10 mouse cellular contexts compared by ENCODE assay signal in the genomic region with DNA sequence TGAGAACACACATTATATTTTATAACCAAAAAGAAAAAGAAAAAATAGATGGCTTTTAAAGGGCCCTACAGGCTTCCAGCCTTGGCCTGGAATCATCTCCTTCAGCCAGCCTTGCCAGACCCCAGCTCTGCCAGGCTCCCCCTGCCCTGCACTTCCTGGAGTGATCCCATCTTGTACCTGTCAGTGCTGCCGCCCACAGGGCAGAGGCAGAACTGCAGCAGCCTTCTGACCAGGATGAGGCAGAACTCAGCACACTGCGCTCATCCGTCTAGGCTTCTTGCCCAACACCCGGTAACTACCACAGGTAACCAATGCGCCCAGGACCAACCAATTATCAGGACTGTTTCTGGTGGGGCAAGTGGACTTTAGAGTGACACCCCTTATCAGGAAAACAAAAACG. TPM values are rescaled to one million over a fixed set of nuclear protein-coding genes. Genes with fewer than 3 reads are reported as not detected.
DNase-seq lines count a peak whose midpoint lies in the region; ATAC-seq and TF ChIP-seq lines count a peak whose summit lies in the region.
"Had no signal": no experiment of that assay in that cellular context is flagged by ENCODE, and none has a peak within 500 bp of the region (broad histone marks: within the 10 kb centered on the region; RNA-seq: fewer than 3 reads in every experiment).

No protein-coding gene starts in this region.

- no peak overlapping the region for H3K27ac ChIP-seq in forebrain, embryonic 10.5 days
- H3K27ac ChIP-seq in forebrain, embryonic 15.5 days (replicated peaks) = no peak overlapping the region
- H3K27ac ChIP-seq in spleen, adult 2 months (ENCODE audit: insufficient read depth, low read length) = no peak overlapping the region
- H3K27ac ChIP-seq in cortical plate, adult 2 months (ENCODE audit: insufficient read depth, low read length) = no peak overlapping the region
- H3K27ac ChIP-seq in testis, adult 2 months (ENCODE audit: control insufficient read depth, insufficient read depth, low read depth, low read length) = no peak overlapping the region

- peaks cover 31% of the 10 kb centered on the region for H3K4me1 ChIP-seq in forebrain, embryonic 10.5 days
- H3K4me1 ChIP-seq in forebrain, embryonic 15.5 days = peaks cover 12% of the 10 kb centered on the region
- H3K4me1 ChIP-seq in spleen, adult 2 months (ENCODE audit: control insufficient read depth, insufficient read depth, insufficient read length) = no peaks in the 10 kb centered on the region
- peaks cover 12% of the 10 kb centered on the region for H3K4me1 ChIP-seq in cortical plate, adult 2 months (ENCODE audit: control insufficient read depth, insufficient read depth, low read length)
- no peaks in the 10 kb centered on the region for H3K4me1 ChIP-seq in testis, adult 2 months (ENCODE audit: control insufficient read depth, insufficient read depth, low read length)

- DNase-seq in forebrain, embryonic 10.5 days (ENCODE audit: extremely low spot score, low spot score) = peak; percentile 42
- DNase-seq in spleen, adult 2 months (ENCODE audit: low read depth in 1 of 2, low spot score in 2 of 2) = no peak
- no peak for DNase-seq in spleen, postnatal 4 days (ENCODE audit: low spot score in 2 of 2)
- DNase-seq in heart, postnatal 4 days = peak; percentile 70
- DNase-seq in lung, postnatal 10 days = peak; percentile 67

- no peak overlapping the region for H3K4me2 ChIP-seq in forebrain, embryonic 15.5 days (replicated peaks)

- WGBS in forebrain, embryonic 10.5 days = 52% methylated on average over 6 of the region's 6 CpGs
- WGBS in forebrain, embryonic 15.5 days = 52% methylated on average over 6 of the region's 6 CpGs
- WGBS in spleen, adult 2 months = 46% methylated on average over 6 of the region's 6 CpGs

- no peaks in the 10 kb centered on the region for H3K9me3 ChIP-seq in forebrain, embryonic 10.5 days
- H3K9me3 ChIP-seq in forebrain, embryonic 15.5 days = no peaks in the 10 kb centered on the region

- ATAC-seq in forebrain, embryonic 15.5 days (replicated peaks) = no peak

- H3K36me3 ChIP-seq in forebrain, embryonic 10.5 days (replicated peaks) = no peaks in the 10 kb centered on the region
- H3K36me3 ChIP-seq in forebrain, embryonic 15.5 days = no peaks in the 10 kb centered on the region
- H3K36me3 ChIP-seq in spleen, adult 2 months (ENCODE audit: control insufficient read depth, insufficient read depth, low read length) = no peaks in the 10 kb centered on the region
- H3K36me3 ChIP-seq in testis, adult 2 months (ENCODE audit: control insufficient read depth, insufficient read depth, low read length) = no peaks in the 10 kb centered on the region

- H3K27me3 ChIP-seq in forebrain, embryonic 10.5 days (ENCODE audit: poor library complexity, severe bottlenecking) = peaks cover 20% of the 10 kb centered on the region
- peaks cover 8% of the 10 kb centered on the region for H3K27me3 ChIP-seq in forebrain, embryonic 15.5 days
- no peaks in the 10 kb centered on the region for H3K27me3 ChIP-seq in spleen, adult 2 months (ENCODE audit: control insufficient read depth, insufficient read depth, low read length)
- no peaks in the 10 kb centered on the region for H3K27me3 ChIP-seq in testis, adult 2 months (ENCODE audit: control insufficient read depth, insufficient read depth, low read length)

- TF ChIP-seq POLR2A in spleen, adult 2 months (IDR thresholded peaks at IDR 0.05; ENCODE audit: low read depth, low read length) = no peak
- TF ChIP-seq POLR2A in cortical plate, adult 2 months (IDR thresholded peaks at IDR 0.05; ENCODE audit: extremely low read depth, insufficient read depth, low read length) = no peak
- TF ChIP-seq POLR2A in testis, adult 2 months (IDR thresholded peaks at IDR 0.05; ENCODE audit: control insufficient read depth, low read depth, low read length) = no peak

- no peak overlapping the region for H3K9ac ChIP-seq in forebrain, embryonic 15.5 days (replicated peaks)

- TF ChIP-seq CTCF in spleen, adult 2 months (IDR thresholded peaks at IDR 0.05; ENCODE audit: extremely low read depth, insufficient read depth, insufficient read length, insufficient replicate concordance) = peak; percentile 59; the same call in 1 of the 2 replicates
- TF ChIP-seq CTCF in cortical plate, adult 2 months (IDR thresholded peaks at IDR 0.05; ENCODE audit: extremely low read depth, insufficient read depth, low read length) = peak; percentile 78
- peak; percentile 92 for TF ChIP-seq CTCF in testis, adult 2 months (IDR thresholded peaks at IDR 0.05; ENCODE audit: control insufficient read depth, insufficient read depth, insufficient replicate concordance, low read depth, low read length)

- H3K4me3 ChIP-seq in forebrain, embryonic 10.5 days = no peak overlapping the region
- H3K4me3 ChIP-seq in forebrain, embryonic 15.5 days = no peak overlapping the region
- H3K4me3 ChIP-seq in spleen, adult 2 months (ENCODE audit: extremely low read depth, insufficient read depth, insufficient read length) = no peak overlapping the region
- no peak overlapping the region for H3K4me3 ChIP-seq in cortical plate, adult 2 months (ENCODE audit: insufficient read depth, low read length)
- no peak overlapping the region for H3K4me3 ChIP-seq in testis, adult 2 months (ENCODE audit: control insufficient read depth, low read depth, low read length)

RNA-seq across cellular contexts. Expression of a gene that starts 22.0 kb away (rescaled TPM):
- polyA plus RNA-seq in forebrain, embryonic 10.5 days (2016; fragmentation: Nextera tagmentation; extraction: Ambion mirVana) = 0.74 and 0.77 TPM in 2 replicates
- polyA plus RNA-seq in forebrain, embryonic 15.5 days (2015; fragmentation: Nextera tagmentation; extraction: Ambion mirVana) = 32.4 and 38.4 TPM in 2 replicates
- 6.7 and 8.1 TPM in 2 replicates for polyA plus RNA-seq in spleen, adult 2 months (2012; rRNA removed)
- 465 and 476 TPM in 2 replicates for polyA plus RNA-seq in cortical plate, adult 2 months (2012; rRNA removed)
- total RNA-seq in heart, postnatal 4 days (2021) = 1 to 10 TPM; 2.9 to 3.0 TPM
- polyA plus RNA-seq in testis, adult 2 months (2012; rRNA removed) = 6.8 and 7.3 TPM in 2 replicates
- total RNA-seq: hematopoietic stem cell, adult 5-6 weeks; neutrophil, adult 5-6 weeks had no signal

Comparison
In these comparisons a context has a peak if more than half of its experiments do, and no peak if none do; other contexts are left out.
1. DNase-seq: peak in forebrain, embryonic 10.5 days (single experiment), heart, postnatal 4 days (single experiment) and lung, postnatal 10 days (single experiment); none in spleen, adult 2 months (0 of 2) and spleen, postnatal 4 days (0 of 2).
2. RNA of a gene that starts 22.0 kb away (polyA plus RNA-seq): 465 to 476 TPM in cortical plate, adult 2 months; 32.4 to 38.4 TPM in forebrain, embryonic 15.5 days, 6.8 to 7.3 TPM in testis, adult 2 months, 6.7 to 8.1 TPM in spleen, adult 2 months and 0.74 to 0.77 TPM in forebrain, embryonic 10.5 days; every median in the first group is over 10 times any median in the second.
3. Peak in every context shown above with its lines, with median percentiles within 50 percentile points of each other: CTCF ChIP-seq.